18 mouse cellular contexts compared by ENCODE assay signal in genomic region chr10:120060579-120061237, GRCm38 (mm10). TPM values are rescaled to one million over a fixed set of nuclear protein-coding genes. Genes with fewer than 3 reads are reported as not detected.
DNase-seq lines count a peak whose midpoint lies in the region; ATAC-seq lines count a peak whose summit lies in the region.
"Had no signal": no experiment of that assay in that cellular context is flagged by ENCODE, and none has a peak within 500 bp of the region (broad histone marks: within the 10 kb centered on the region; RNA-seq: fewer than 3 reads in every experiment).

No protein-coding gene starts in this region.

- peak; percentile 33 for DNase-seq in adrenal gland, adult 2 months
- no peak for DNase-seq in adrenal gland, postnatal 4 days (ENCODE audit: low spot score in 2 of 2)
- no peak for DNase-seq in heart, postnatal 10 days
- peak; percentile 78 for DNase-seq in 3T3-L1 (ENCODE audit: low read depth, low spot score)
- peak; percentile 45 for DNase-seq in Muller cell, postnatal 12 days (ENCODE audit: inconsistent ontology term)
- no peak for DNase-seq in layer of hippocampus, postnatal 10 days (ENCODE audit: low spot score in 2 of 2)
- DNase-seq: cerebellum, postnatal 25 days; kidney, adult 9 months; kidney, postnatal 4 days; spleen, adult 18-20 months; thymus, adult 18-20 months had no signal

- intact Hi-C loops in heart, postnatal 10 days (cut with DNase I): loop anchor here (5.0 kb wide), 1 partner anchor 258 kb away; no protein-coding TSS in a partner anchor

- WGBS in heart, embryonic 14.5 days: 25% methylated on average over 10 of the region's 10 CpGs

- peaks cover 9 to 13% of the 10 kb centered on the region in 2 experiments for H3K4me1 ChIP-seq in heart, embryonic 14.5 days (ENCODE audit: control insufficient read depth in 2 of 2, insufficient read depth in 2 of 2, low read length in 2 of 2)
- H3K4me1 ChIP-seq: limb, embryonic 13.5 days; neural tube, embryonic 12.5 days had no signal

- H3K4me2 ChIP-seq in heart, embryonic 14.5 days (ENCODE audit: low read length): peak overlapping the region; percentile 52; the same call in 1 of the 2 replicates
- H3K4me2 ChIP-seq: limb, embryonic 13.5 days; neural tube, embryonic 12.5 days had no signal

- H3K27ac ChIP-seq in heart, embryonic 14.5 days (replicated peaks in 1 of 2; ENCODE audit: control insufficient read depth in 1 of 2, insufficient read depth in 1 of 2, low read depth in 2 of 2, low read length in 2 of 2): no peak overlapping the region
- H3K27ac ChIP-seq: limb, embryonic 13.5 days; neural tube, embryonic 12.5 days had no signal

- ATAC-seq in heart, embryonic 14.5 days (ENCODE audit: insufficient number of reproducible peaks, insufficient read depth, low FRiP score, low read depth): no peak
- no peak for ATAC-seq in inflammation-experienced regulatory T-cells, adult 6 months
- ATAC-seq: forebrain, embryonic 14.5 days; midbrain, embryonic 16.5 days had no signal

- no peak overlapping the region for H3K9ac ChIP-seq in heart, embryonic 14.5 days (ENCODE audit: low read length)
- H3K9ac ChIP-seq: limb, embryonic 13.5 days; neural tube, embryonic 12.5 days had no signal

- no peaks in the 10 kb centered on the region for H3K27me3 ChIP-seq in heart, embryonic 14.5 days (ENCODE audit: control insufficient read depth, insufficient read depth, low read length)
- H3K27me3 ChIP-seq: limb, embryonic 13.5 days; neural tube, embryonic 12.5 days had no signal

- H3K9me3 ChIP-seq in heart, embryonic 14.5 days (ENCODE audit: control insufficient read depth, low read length): no peaks in the 10 kb centered on the region
- H3K9me3 ChIP-seq: neural tube, embryonic 12.5 days had no signal

- no peaks in the 10 kb centered on the region for H3K36me3 ChIP-seq in heart, embryonic 14.5 days (ENCODE audit: control insufficient read depth, insufficient read depth, low read length)

- no peak overlapping the region for H3K4me3 ChIP-seq in heart, embryonic 14.5 days (ENCODE audit: control insufficient read depth in 1 of 2, insufficient read depth in 1 of 2, low read depth in 1 of 2, low read length in 2 of 2)
- H3K4me3 ChIP-seq: erythroblast, embryonic 14.5 days; limb, embryonic 13.5 days; neural tube, embryonic 12.5 days had no signal

RNA-seq across cellular contexts. Expression of gene Helb, which starts 52.1 kb away (rescaled TPM):
- total RNA-seq in adrenal gland, adult 2 months (2021): 10 to 100 TPM in 1 of 2 experiments, 1 to 10 TPM in 1; 6.9 to 10.1 TPM
- 3.4 and 4.8 TPM in 2 replicates for polyA plus RNA-seq in adrenal gland, adult 2 months (2012; rRNA removed)
- 10 to 100 TPM; 10.6 to 12.9 TPM for total RNA-seq in adrenal gland, postnatal 4 days (2021)
- polyA plus RNA-seq in heart, embryonic 14.5 days (2014; fragmentation: Nextera tagmentation; extraction: Ambion mirVana): 6.0 and 8.1 TPM in 2 replicates
- 10 to 100 TPM; 10.6 to 12.0 TPM for total RNA-seq in heart, postnatal 10 days (2021)
- polyA plus RNA-seq in inflammation-experienced regulatory T-cells, adult 6 months (2017; shearing (Covaris generic)): 10 to 100 TPM in 2 of 3 experiments, 1 to 10 TPM in 1; 8.9 to 11.3 (median 10.3) TPM
- total RNA-seq in layer of hippocampus, postnatal 10 days (2021): 1 to 10 TPM; 4.1 to 4.2 TPM

Comparison
In these comparisons a context has a peak if more than half of its experiments do, and no peak if none do; other contexts are left out.
1. DNase-seq: peak in adrenal gland, adult 2 months (single experiment), 3T3-L1 (single experiment) and Muller cell, postnatal 12 days (single experiment); none in adrenal gland, postnatal 4 days (0 of 2), heart, postnatal 10 days (0 of 2) and layer of hippocampus, postnatal 10 days (0 of 2).